Mouse (Mus musculus) embryo, embryonic 9.5 days (tissue): Measurements from ENCODE around the gene Minpp1.
"Not testable (repeated sequence)": the region's sequence is repeated elsewhere in the genome, so short reads cannot be mapped to it uniquely, and the experiment has no call there.

Source experiments
- DNase-seq: peaks from one replicate; pipeline ENCODE4 v3.0.0-alpha.2; 2017; ENCODE audit errors: extremely low spot score

Minpp1 gene

GRCm38 (mm10) chr19:32485681-32486105 is at the start of gene Minpp1:
Gene Minpp1 (plus strand): TSS chr19:32485769.
- DNase-seq: peak; percentile 86

GRCm38 (mm10) chr19:32439356-32439755 is 46.2 kb upstream of the Minpp1 start:
- no peak for DNase-seq

- no peak for DNase-seq
Measured at GRCm38 (mm10) chr19:32441568-32441967, 44.0 kb upstream of the Minpp1 start.

- DNase-seq: no peak
Measured at GRCm38 (mm10) chr19:32448931-32449330, 36.6 kb upstream of the Minpp1 start.

GRCm38 (mm10) chr19:32452231-32452630 is 33.3 kb upstream of the Minpp1 start:
- DNase-seq: no peak

GRCm38 (mm10) chr19:32456744-32457143 is 28.8 kb upstream of the Minpp1 start:
- no peak for DNase-seq

- not testable (repeated sequence) for DNase-seq
Measured at GRCm38 (mm10) chr19:32457631-32458030, 27.9 kb upstream of the Minpp1 start.

GRCm38 (mm10) chr19:32463037-32463436 is 22.5 kb upstream of the Minpp1 start:
- no peak for DNase-seq

GRCm38 (mm10) chr19:32465228-32465627 is 20.3 kb upstream of the Minpp1 start:
- DNase-seq: no peak

- no peak for DNase-seq
Measured at GRCm38 (mm10) chr19:32466478-32466877, 19.1 kb upstream of the Minpp1 start, which contains the start of gene Rpl9-ps6. Gene Rpl9-ps6 (minus strand): TSS chr19:32466578.

GRCm38 (mm10) chr19:32467325-32467724 is 18.2 kb upstream of the Minpp1 start:
- no peak for DNase-seq

GRCm38 (mm10) chr19:32470059-32470497 is 15.5 kb upstream of the Minpp1 start:
- DNase-seq: peak; percentile 47

- DNase-seq: no peak
Measured at GRCm38 (mm10) chr19:32470570-32471263, 14.9 kb upstream of the Minpp1 start.

GRCm38 (mm10) chr19:32476016-32476711 is 9.4 kb upstream of the Minpp1 start:
- DNase-seq: no peak

GRCm38 (mm10) chr19:32476712-32477052 is 8.9 kb upstream of the Minpp1 start:
- DNase-seq: no peak

- DNase-seq: no peak
Measured at GRCm38 (mm10) chr19:32480255-32480654, 5.3 kb upstream of the Minpp1 start.

- no peak for DNase-seq
Measured at GRCm38 (mm10) chr19:32480791-32481442, 4.7 kb upstream of the Minpp1 start.

GRCm38 (mm10) chr19:32481511-32481910 is 4.1 kb upstream of the Minpp1 start:
- DNase-seq: no peak

GRCm38 (mm10) chr19:32484941-32485660 is 468 bp upstream of the Minpp1 start:
- no peak for DNase-seq

- DNase-seq: peak; percentile 60
Measured at GRCm38 (mm10) chr19:32486106-32486724, 646 bp downstream of the Minpp1 start.

- DNase-seq: no peak
Measured at GRCm38 (mm10) chr19:32487595-32488255, 2.2 kb downstream of the Minpp1 start.
